Mouse (Mus musculus) cerebellum, adult 2 months (tissue): ENCODE measurements around the gene Gmpr. TPM values are rescaled to one million over a fixed set of nuclear protein-coding genes. Genes with fewer than 3 reads are reported as not detected.

Experiments
- DNase-seq, 2 experiments: peaks; one replicate each; pipeline ENCODE4 v3.0.0; 2021
- H3K27ac ChIP-seq: fragments of 200-500 bp; 2 replicates; pipeline ENCODE4 v1.5.1; 2012; ENCODE audit warnings: low read length, control low read depth, inconsistent platforms; ENCODE audit not compliant: insufficient read depth
- H3K27me3 ChIP-seq: fragments of 200-500 bp; 2 replicates; pipeline ENCODE4 v1.6.1; 2012; ENCODE audit warnings: inconsistent platforms, mild to moderate bottlenecking, low read length, moderate library complexity; ENCODE audit not compliant: control insufficient read depth, insufficient read depth
- H3K4me1 ChIP-seq: fragments of 200-500 bp; 2 replicates; pipeline ENCODE4 v1.6.1; 2011; ENCODE audit warnings: low read length; ENCODE audit not compliant: control insufficient read depth, insufficient read depth
- H3K4me3 ChIP-seq: fragments of 200-500 bp; replicated peaks from 2 replicates; pipeline ENCODE3; 2011; ENCODE audit warnings: mild to moderate bottlenecking, low read depth, low read length, control low read depth; ENCODE audit not compliant: insufficient read depth
- CTCF ChIP-seq: fragments of 200-500 bp; IDR thresholded peaks from 2 replicates; pipeline ENCODE4 v1.5.1; 2011; ENCODE audit warnings: low read depth, mild to moderate bottlenecking, control low read depth, low read length, moderate library complexity, borderline replicate concordance; ENCODE audit not compliant: insufficient read depth
- POLR2A ChIP-seq: fragments of 200-500 bp; IDR thresholded peaks from 2 replicates; pipeline ENCODE4 v1.6.1; 2011; ENCODE audit warnings: low read length, control low read depth, borderline replicate concordance; ENCODE audit not compliant: insufficient read depth
- WGBS: fragments of 180-500 bp; shearing (Covaris S2); methylation state at CpG from one replicate; pipeline ENCODE4 v1.1.7; 2018; 5-methylcytosine and 5-hydroxymethylcytosine counted together
- polyA plus RNA-seq: library from polyadenylated mRNA; depleted of rRNA; stranded (reverse); fragments of >200 nt; gene quantifications from 2 replicates; pipeline ENCODE4 v1.2.3, GENCODE M21; 2012

Gene Gmpr
- polyA plus RNA-seq, 1 experiment, result 69.1 TPM

GRCm38 (mm10) chr13:45558367-45558766 is 51.1 kb downstream of the Gmpr start:
- WGBS, result 82% methylated on average over 4 of the region's 4 CpGs
- DNase-seq, result no peak
- no peak overlapping the region for H3K27ac ChIP-seq
- H3K4me1 ChIP-seq, result 0 out of 2 replicates have a peak, but pooled peaks cover 7% of the 10 kb centered on the region
- TF ChIP-seq POLR2A, result no peak
- no peak for TF ChIP-seq CTCF
- H3K4me3 ChIP-seq, result no peak overlapping the region
- no peaks in the 10 kb centered on the region for H3K27me3 ChIP-seq

GRCm38 (mm10) chr13:45559258-45559657 is 52.0 kb downstream of the Gmpr start:
- 0 out of 2 replicates have a peak, but pooled peaks cover 7% of the 10 kb centered on the region for H3K4me1 ChIP-seq

GRCm38 (mm10) chr13:45560543-45560942 is 53.3 kb downstream of the Gmpr start:
- Histone ChIP-seq H3K27ac (no peak overlapping the region), H3K4me3 (no peak overlapping the region), H3K4me1 (0 out of 2 replicates have a peak, but pooled peaks cover 7% of the 10 kb centered on the region), H3K27me3 (no peaks in the 10 kb centered on the region)
- 72% methylated on average over 7 of the region's 7 CpGs for WGBS
- DNase-seq, result no peak
- TF ChIP-seq POLR2A (no peak), CTCF (peak; percentile 53; the same call in 1 of the 2 replicates)

More at GRCm38 (mm10) chr13:45559258-45559657, 52.0 kb downstream of the Gmpr start:
- no peak for DNase-seq
- 91% methylated on average over 3 of the region's 3 CpGs for WGBS
- Histone ChIP-seq H3K4me3 (no peak overlapping the region), H3K27me3 (no peaks in the 10 kb centered on the region), H3K27ac (no peak overlapping the region)
- TF ChIP-seq POLR2A, result no peak
- TF ChIP-seq CTCF, result no peak

- WGBS, result 76% methylated on average over 9 of the region's 9 CpGs
- no peak overlapping the region for H3K4me3 ChIP-seq
- H3K4me1 ChIP-seq, result 0 out of 2 replicates have a peak, but pooled peaks cover 7% of the 10 kb centered on the region
- TF ChIP-seq POLR2A, result no peak
- no peak for TF ChIP-seq CTCF
- no peak for DNase-seq
- no peaks in the 10 kb centered on the region for H3K27me3 ChIP-seq
- H3K27ac ChIP-seq, result no peak overlapping the region
These were observed 54.8 kb downstream of the Gmpr start for GRCm38 (mm10) chr13:45562011-45562410.

GRCm38 (mm10) chr13:45564946-45565345 is 57.7 kb downstream of the Gmpr start:
- WGBS, result 72% methylated on average over 4 of the region's 4 CpGs
- H3K4me3 ChIP-seq, result no peak overlapping the region
- H3K4me1 ChIP-seq, result peaks cover 9% of the 10 kb centered on the region
- DNase-seq, result no peak
- TF ChIP-seq CTCF (no peak), POLR2A (no peak)
- H3K27me3 ChIP-seq, result no peaks in the 10 kb centered on the region
- H3K27ac ChIP-seq, result no peak overlapping the region

GRCm38 (mm10) chr13:45569932-45570331 is 62.7 kb downstream of the Gmpr start:
- Histone ChIP-seq H3K27ac (no peak overlapping the region), H3K4me1 (peaks cover 9% of the 10 kb centered on the region), H3K27me3 (no peaks in the 10 kb centered on the region), H3K4me3 (no peak overlapping the region)
- WGBS, result 8% methylated on average over 7 of the region's 7 CpGs
- no peak for TF ChIP-seq CTCF
- DNase-seq, result peak; percentile 69 to 89

GRCm38 (mm10) chr13:45571795-45572262 is 64.6 kb downstream of the Gmpr start:
- 5% methylated on average over 6 of the region's 6 CpGs for WGBS
- Histone ChIP-seq H3K4me1 (peaks cover 9% of the 10 kb centered on the region), H3K27ac (no peak overlapping the region), H3K27me3 (no peaks in the 10 kb centered on the region), H3K4me3 (no peak overlapping the region)
- TF ChIP-seq POLR2A (no peak), CTCF (peak; percentile 88)
- peak; percentile 80 to 89 for DNase-seq

- Histone ChIP-seq H3K4me3 (no peak overlapping the region), H3K27me3 (no peaks in the 10 kb centered on the region), H3K27ac (no peak overlapping the region), H3K4me1 (peaks cover 9% of the 10 kb centered on the region)
- TF ChIP-seq POLR2A (no peak), CTCF (peak; percentile 70)
- 21% methylated on average over 4 of the region's 4 CpGs for WGBS
- DNase-seq, result peak; percentile 56 to 60
These were observed 65.5 kb downstream of the Gmpr start for GRCm38 (mm10) chr13:45572768-45573167.
